ENCODE assay signal across 23 mouse cellular contexts in the genomic region with DNA sequence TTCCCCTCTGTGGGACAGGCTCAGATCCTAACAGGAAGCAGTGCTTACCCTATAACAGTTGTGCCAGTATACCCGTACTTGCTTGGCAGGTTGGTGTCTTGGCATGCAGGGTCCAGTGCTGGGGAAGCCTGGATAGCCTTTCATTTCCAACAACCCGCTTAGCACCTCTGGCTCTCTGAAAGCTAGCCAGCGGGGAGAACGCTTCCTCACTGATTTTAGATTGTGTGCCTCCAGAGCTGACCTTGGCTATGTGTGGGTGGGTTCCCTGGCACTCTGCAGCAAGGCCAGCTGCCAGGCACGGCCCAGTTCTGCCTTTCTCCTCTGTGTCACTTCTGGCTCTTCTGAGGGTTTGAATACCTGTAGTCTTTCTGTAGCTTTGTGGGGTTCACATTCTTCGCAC. TPM values are rescaled to one million over a fixed set of nuclear protein-coding genes. Genes with fewer than 3 reads are reported as not detected.
DNase-seq lines count a peak whose midpoint lies in the region; ATAC-seq and TF ChIP-seq lines count a peak whose summit lies in the region.
"Had no signal": no experiment of that assay in that cellular context is flagged by ENCODE, and none has a peak within 500 bp of the region (broad histone marks: within the 10 kb centered on the region; RNA-seq: fewer than 3 reads in every experiment).

No protein-coding gene starts in this region.

- no peak overlapping the region for H3K4me3 ChIP-seq in heart, adult 2 months
- no peak overlapping the region for H3K4me3 ChIP-seq in heart, postnatal 0 days (ENCODE audit: low read depth, low read length)
- H3K4me3 ChIP-seq: embryonic facial prominence, embryonic 12.5 days; hindbrain, embryonic 13.5 days; layer of hippocampus, adult 2 months; limb, embryonic 10.5 days; midbrain, embryonic 10.5 days; neural tube, embryonic 12.5 days had no signal

- peak; percentile 40 to 67 for DNase-seq in heart, adult 2 months
- DNase-seq in heart, postnatal 25 days (ENCODE audit: low spot score) = no peak
- DNase-seq in adrenal gland, postnatal 36 days = peak; percentile 64 to 76
- peak; percentile 53 for DNase-seq in heart, postnatal 0 days (ENCODE audit: low spot score)
- peak; percentile 77 for DNase-seq in testis, postnatal 14 days (ENCODE audit: low spot score)
- DNase-seq in urinary bladder, postnatal 25 days (ENCODE audit: low spot score) = no peak
- DNase-seq: cerebellum, adult 9-10 months; forebrain, postnatal 0 days; gastrocnemius, postnatal 10 days; lung, embryonic 14.5 days; lung, postnatal 4 days; thymus, adult 2 months had no signal

- H3K9ac ChIP-seq in heart, adult 2 months (ENCODE audit: low read depth, low read length) = no peak overlapping the region
- H3K9ac ChIP-seq in heart, postnatal 0 days (replicated peaks; ENCODE audit: low read depth, low read length) = no peak overlapping the region
- H3K9ac ChIP-seq: embryonic facial prominence, embryonic 12.5 days; forebrain, postnatal 0 days; hindbrain, embryonic 13.5 days; lung, embryonic 14.5 days; neural tube, embryonic 12.5 days had no signal

- H3K79me2 ChIP-seq in heart, adult 2 months (replicated peaks; ENCODE audit: control insufficient read depth, insufficient read depth, low read length) = no peaks in the 10 kb centered on the region

- no peak overlapping the region for H3K4me2 ChIP-seq in heart, postnatal 0 days (ENCODE audit: low read depth, low read length)
- H3K4me2 ChIP-seq: embryonic facial prominence, embryonic 12.5 days; hindbrain, embryonic 13.5 days; liver, embryonic 11.5 days; lung, embryonic 14.5 days; neural tube, embryonic 12.5 days had no signal

- no peaks in the 10 kb centered on the region for H3K4me1 ChIP-seq in heart, adult 2 months (ENCODE audit: control insufficient read depth, insufficient read depth, low read length)
- H3K4me1 ChIP-seq in heart, postnatal 0 days (ENCODE audit: control insufficient read depth, insufficient read depth) = peaks cover 6% of the 10 kb centered on the region
- H3K4me1 ChIP-seq: embryonic facial prominence, embryonic 12.5 days; hindbrain, embryonic 13.5 days; limb, embryonic 10.5 days; midbrain, embryonic 10.5 days; neural tube, embryonic 12.5 days had no signal

- TF ChIP-seq EP300 in heart, adult 2 months (IDR thresholded peaks at IDR 0.05; ENCODE audit: insufficient read depth, low read depth, low read length) = peak; percentile 64; the same call in 1 of the 2 replicates
- TF ChIP-seq EP300 in heart, postnatal 0 days (IDR thresholded peaks at IDR 0.05; ENCODE audit: low read depth) = no peak

- no peaks in the 10 kb centered on the region for H3K9me3 ChIP-seq in heart, postnatal 0 days (replicated peaks; ENCODE audit: control insufficient read depth, low read length)
- H3K9me3 ChIP-seq: embryonic facial prominence, embryonic 12.5 days; G1E; hindbrain, embryonic 13.5 days; limb, embryonic 10.5 days; midbrain, embryonic 10.5 days; neural tube, embryonic 12.5 days had no signal

- TF ChIP-seq POLR2A in heart, adult 2 months (IDR thresholded peaks at IDR 0.05; ENCODE audit: insufficient read depth, low read depth, low read length) = no peak; the same call in 1 of the 2 replicates

- H3K36me3 ChIP-seq in heart, adult 2 months (ENCODE audit: control insufficient read depth, insufficient read depth, low read length) = no peaks in the 10 kb centered on the region
- H3K36me3 ChIP-seq in heart, postnatal 0 days (replicated peaks; ENCODE audit: control insufficient read depth, insufficient read depth, low read length) = peaks cover 91% of the 10 kb centered on the region
- H3K36me3 ChIP-seq: embryonic facial prominence, embryonic 12.5 days; G1E; hindbrain, embryonic 13.5 days; limb, embryonic 10.5 days; midbrain, embryonic 10.5 days; neural tube, embryonic 12.5 days had no signal

- no peak for TF ChIP-seq CTCF in heart, adult 2 months (IDR thresholded peaks at IDR 0.05)
- no peak for TF ChIP-seq CTCF in heart, postnatal 0 days (IDR thresholded peaks at IDR 0.05; ENCODE audit: low read depth)

- no peaks in the 10 kb centered on the region for H3K27me3 ChIP-seq in heart, adult 2 months (ENCODE audit: control insufficient read depth, insufficient read depth, low read length)
- H3K27me3 ChIP-seq in heart, postnatal 0 days (ENCODE audit: control insufficient read depth, insufficient read depth, low read length) = no peaks in the 10 kb centered on the region
- H3K27me3 ChIP-seq: embryonic facial prominence, embryonic 12.5 days; hindbrain, embryonic 13.5 days; neural tube, embryonic 12.5 days had no signal

- intact Hi-C loops in heart, adult 2 months (cut with DNase I) = no loop called here
- intact Hi-C loops in heart, postnatal 25 days (cut with DNase I) = no loop called here

- 53% methylated on average over 6 of the region's 6 CpGs for WGBS in heart, adult 2 months
- WGBS in heart, postnatal 0 days = 41% methylated on average over 6 of the region's 6 CpGs

- ATAC-seq in heart, postnatal 0 days (ENCODE audit: insufficient read depth, low read depth) = peak; percentile 28; the same call in 1 of the 2 replicates
- ATAC-seq in CD4-positive, CD25-positive, alpha-beta regulatory T cell, adult 4 months = no peak
- ATAC-seq: forebrain, postnatal 0 days had no signal

- peak overlapping the region; percentile 16; the same call in 1 of the 2 replicates for H3K27ac ChIP-seq in heart, adult 2 months
- peak overlapping the region; percentile 54 for H3K27ac ChIP-seq in heart, postnatal 0 days (ENCODE audit: low read depth)
- H3K27ac ChIP-seq: embryonic facial prominence, embryonic 12.5 days; hindbrain, embryonic 13.5 days; kidney, postnatal 0 days; layer of hippocampus, adult 2 months; limb, embryonic 10.5 days; midbrain, embryonic 10.5 days; neural tube, embryonic 12.5 days had no signal

RNA-seq across cellular contexts. Expression of gene Mybpc3, which starts 12.2 kb away (rescaled TPM):
- 1,000 to 10,000 TPM; 1,229 to 1,417 TPM for total RNA-seq in heart, adult 2 months (2021)
- polyA plus RNA-seq in heart, adult 2 months (2012; rRNA removed) = 1,378 and 1,771 TPM in 2 replicates
- total RNA-seq in heart, postnatal 25 days (2021) = 1,000 to 10,000 TPM; 1,615 to 1,699 TPM
- not detected for total RNA-seq in adrenal gland, postnatal 36 days (2021)
- 2,256 and 2,313 TPM in 2 replicates for total RNA-seq in heart, postnatal 0 days (2014; rRNA removed; ENCODE audit: low replicate concordance)
- 1,065 and 1,207 TPM in 2 replicates for polyA plus RNA-seq in heart, postnatal 0 days (2015; fragmentation: Nextera tagmentation; extraction: Ambion mirVana)
- not detected for polyA plus RNA-seq in CD4-positive, CD25-positive, alpha-beta regulatory T cell, adult 4 months (2017; shearing (Covaris generic))
- total RNA-seq: G1E had no signal
- polyA plus RNA-seq: G1E; intestine, embryonic 14.5 days had no signal

RNA-seq across cellular contexts. Expression of gene Spi1, which starts 47.9 kb away (rescaled TPM):
- 1 to 10 TPM; 3.7 to 6.2 TPM for total RNA-seq in heart, adult 2 months (2021)
- polyA plus RNA-seq in heart, adult 2 months (2012; rRNA removed) = 10.2 and 17.2 TPM in 2 replicates
- 1 to 10 TPM; 3.7 to 4.3 TPM for total RNA-seq in heart, postnatal 25 days (2021)
- total RNA-seq in adrenal gland, postnatal 36 days (2021) = 1 to 10 TPM; 3.0 to 7.6 TPM
- total RNA-seq in heart, postnatal 0 days (2014; rRNA removed; ENCODE audit: low replicate concordance) = 2.5 and 21.3 TPM in 2 replicates
- polyA plus RNA-seq in heart, postnatal 0 days (2015; fragmentation: Nextera tagmentation; extraction: Ambion mirVana) = 3.1 and 3.2 TPM in 2 replicates
- under 1 TPM in 1 of 2 experiments, not detected in 1; 0.49 TPM for polyA plus RNA-seq in CD4-positive, CD25-positive, alpha-beta regulatory T cell, adult 4 months (2017; shearing (Covaris generic))

RNA-seq across cellular contexts. Expression of gene Madd, which starts 53.5 kb away (rescaled TPM):
- total RNA-seq in heart, adult 2 months (2021) = 1 to 10 TPM; 4.7 to 8.5 TPM
- 6.1 and 8.6 TPM in 2 replicates for polyA plus RNA-seq in heart, adult 2 months (2012; rRNA removed)
- 1 to 10 TPM; 5.4 to 6.2 TPM for total RNA-seq in heart, postnatal 25 days (2021)
- 10 to 100 TPM; 18.4 to 26.1 TPM for total RNA-seq in adrenal gland, postnatal 36 days (2021)
- 2.1 and 4.3 TPM in 2 replicates for total RNA-seq in heart, postnatal 0 days (2014; rRNA removed; ENCODE audit: low replicate concordance)
- polyA plus RNA-seq in heart, postnatal 0 days (2015; fragmentation: Nextera tagmentation; extraction: Ambion mirVana) = 2.4 TPM in 2 replicates
- 10 to 100 TPM; 58.7 to 84.7 TPM for polyA plus RNA-seq in CD4-positive, CD25-positive, alpha-beta regulatory T cell, adult 4 months (2017; shearing (Covaris generic))

RNA-seq across cellular contexts. Expression of gene Slc39a13, which starts 59.9 kb away (rescaled TPM):
- 10 to 100 TPM; 21.1 to 22.3 TPM for total RNA-seq in heart, adult 2 months (2021)
- 57.3 and 58.6 TPM in 2 replicates for polyA plus RNA-seq in heart, adult 2 months (2012; rRNA removed)
- 10 to 100 TPM; 22.9 to 28.2 TPM for total RNA-seq in heart, postnatal 25 days (2021)
- 10 to 100 TPM; 24.2 to 31.9 TPM for total RNA-seq in adrenal gland, postnatal 36 days (2021)
- 67.0 and 105 TPM in 2 replicates for total RNA-seq in heart, postnatal 0 days (2014; rRNA removed; ENCODE audit: low replicate concordance)
- polyA plus RNA-seq in heart, postnatal 0 days (2015; fragmentation: Nextera tagmentation; extraction: Ambion mirVana) = 37.9 and 40.8 TPM in 2 replicates
- 10 to 100 TPM; 33.1 to 55.2 TPM for polyA plus RNA-seq in CD4-positive, CD25-positive, alpha-beta regulatory T cell, adult 4 months (2017; shearing (Covaris generic))

Comparison
In these comparisons a context has a peak if more than half of its experiments do, and no peak if none do; other contexts are left out.
1. DNase-seq: peak in heart, adult 2 months (2 of 2), adrenal gland, postnatal 36 days (2 of 2), heart, postnatal 0 days (single experiment) and testis, postnatal 14 days (single experiment); none in heart, postnatal 25 days (single experiment) and urinary bladder, postnatal 25 days (single experiment).
2. RNA of gene Mybpc3, which starts 12.2 kb away (total RNA-seq): 2,256 to 2,313 TPM in heart, postnatal 0 days, 1,615 to 1,699 TPM in heart, postnatal 25 days and 1,229 to 1,417 TPM in heart, adult 2 months; not detected in adrenal gland, postnatal 36 days; every median in the first group is over 1,000 times any median in the second.